ENCODE assay signal across 8 mouse cellular contexts in the genomic region with DNA sequence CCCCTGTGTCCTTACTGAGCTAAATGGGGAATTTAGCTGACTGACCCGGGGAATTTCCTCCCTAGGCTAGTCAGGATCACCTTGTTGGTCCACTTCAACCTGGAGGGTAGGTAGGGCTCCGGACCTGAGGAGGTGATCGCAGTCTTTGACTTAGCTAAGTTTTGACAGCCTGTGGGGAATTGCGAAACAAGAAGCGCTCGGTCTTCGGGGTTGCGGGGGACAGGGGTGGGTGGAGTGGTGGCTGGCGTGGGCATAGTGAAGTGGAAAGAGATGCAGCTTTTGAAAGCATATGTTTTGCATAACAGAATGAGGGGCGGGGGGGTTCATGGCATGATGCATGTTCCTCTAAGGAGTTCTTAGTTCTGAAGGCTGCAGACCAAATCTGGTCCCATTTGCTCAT. TPM values are rescaled to one million over a fixed set of nuclear protein-coding genes. Genes with fewer than 3 reads are reported as not detected.
DNase-seq lines count a peak whose midpoint lies in the region; ATAC-seq lines count a peak whose summit lies in the region.

No protein-coding gene starts in this region.

- DNase-seq in CD4-positive, CD25-positive, alpha-beta regulatory T cell, adult 2 months (ENCODE audit: low read depth, low spot score), result peak; percentile 28
- peak; percentile 27 for DNase-seq in 3134 (ENCODE audit: extremely low read depth, insufficient read length, low spot score)
- DNase-seq in embryonic facial prominence, embryonic 14.5 days (ENCODE audit: low spot score), result peak; percentile 12
- no peak for DNase-seq in hindbrain, embryonic 14.5 days (ENCODE audit: low spot score)
- DNase-seq in spleen, postnatal 36 days (ENCODE audit: low spot score in 2 of 2), result peak; percentile 28 to 45
- no peak for DNase-seq in right cerebral cortex, postnatal 14 days

- ATAC-seq in CD4-positive, CD25-positive, alpha-beta regulatory T cell, adult 4 months, result no peak
- ATAC-seq in embryonic facial prominence, embryonic 14.5 days (ENCODE audit: low read depth), result no peak
- ATAC-seq in hindbrain, embryonic 14.5 days (ENCODE audit: low FRiP score), result no peak
- ATAC-seq in lung, embryonic 16.5 days (ENCODE audit: low read depth), result peak; percentile 2; the same call in 1 of the 2 replicates

- H3K36me3 ChIP-seq in embryonic facial prominence, embryonic 14.5 days (ENCODE audit: control insufficient read depth, insufficient read depth, low read length), result peaks cover 28% of the 10 kb centered on the region
- H3K36me3 ChIP-seq in hindbrain, embryonic 14.5 days (replicated peaks; ENCODE audit: control insufficient read depth, insufficient read depth), result peaks cover 11% of the 10 kb centered on the region; the same call in 1 of the 2 replicates
- peaks cover 16% of the 10 kb centered on the region for H3K36me3 ChIP-seq in lung, embryonic 16.5 days (ENCODE audit: control insufficient read depth, insufficient read depth, low read length)

- H3K9ac ChIP-seq in embryonic facial prominence, embryonic 14.5 days (ENCODE audit: low read depth, low read length), result peak overlapping the region; percentile 73
- peak overlapping the region; percentile 73 for H3K9ac ChIP-seq in hindbrain, embryonic 14.5 days
- peak overlapping the region; percentile 84 for H3K9ac ChIP-seq in lung, embryonic 16.5 days (ENCODE audit: low read length)

- H3K4me1 ChIP-seq in embryonic facial prominence, embryonic 14.5 days (ENCODE audit: control insufficient read depth, insufficient read depth, low read length), result no peaks in the 10 kb centered on the region
- peaks cover 7% of the 10 kb centered on the region for H3K4me1 ChIP-seq in hindbrain, embryonic 14.5 days (replicated peaks; ENCODE audit: control insufficient read depth, insufficient read depth, low read length)
- peaks cover 7% of the 10 kb centered on the region for H3K4me1 ChIP-seq in lung, embryonic 16.5 days (replicated peaks; ENCODE audit: control insufficient read depth, insufficient read depth, low read length)

- no peaks in the 10 kb centered on the region for H3K27me3 ChIP-seq in embryonic facial prominence, embryonic 14.5 days (replicated peaks; ENCODE audit: control insufficient read depth, insufficient read depth, low read length)
- H3K27me3 ChIP-seq in hindbrain, embryonic 14.5 days (ENCODE audit: control insufficient read depth, insufficient read depth, low read length), result no peaks in the 10 kb centered on the region
- no peaks in the 10 kb centered on the region for H3K27me3 ChIP-seq in lung, embryonic 16.5 days (ENCODE audit: control insufficient read depth, insufficient read depth, low read depth, low read length)

- peak overlapping the region; percentile 77; the same call in 1 of the 2 replicates for H3K27ac ChIP-seq in embryonic facial prominence, embryonic 14.5 days (replicated peaks; ENCODE audit: low read depth, low read length)
- no peak overlapping the region for H3K27ac ChIP-seq in hindbrain, embryonic 14.5 days
- peak overlapping the region; percentile 87 for H3K27ac ChIP-seq in lung, embryonic 16.5 days (ENCODE audit: low read length)

- H3K4me2 ChIP-seq in embryonic facial prominence, embryonic 14.5 days (ENCODE audit: low read depth, low read length), result peak overlapping the region; percentile 83
- H3K4me2 ChIP-seq in hindbrain, embryonic 14.5 days (replicated peaks), result peak overlapping the region; percentile 69
- peak overlapping the region; percentile 94 for H3K4me2 ChIP-seq in lung, embryonic 16.5 days (ENCODE audit: low read depth, low read length)

- 2% methylated on average over 10 of the region's 10 CpGs for WGBS in embryonic facial prominence, embryonic 14.5 days
- WGBS in hindbrain, embryonic 14.5 days, result 4% methylated on average over 10 of the region's 10 CpGs
- under 1% methylated on average over 10 of the region's 10 CpGs for WGBS in lung, embryonic 16.5 days

- H3K4me3 ChIP-seq in embryonic facial prominence, embryonic 14.5 days (ENCODE audit: low read depth, low read length), result peak overlapping the region; percentile 61
- H3K4me3 ChIP-seq in hindbrain, embryonic 14.5 days (replicated peaks; ENCODE audit: low read length), result peak overlapping the region; percentile 69
- peak overlapping the region; percentile 81 for H3K4me3 ChIP-seq in lung, embryonic 16.5 days (ENCODE audit: low read length)

- H3K9me3 ChIP-seq in embryonic facial prominence, embryonic 14.5 days (ENCODE audit: control insufficient read depth, low read length), result no peaks in the 10 kb centered on the region
- H3K9me3 ChIP-seq in hindbrain, embryonic 14.5 days (ENCODE audit: control insufficient read depth, low read length), result no peaks in the 10 kb centered on the region
- no peaks in the 10 kb centered on the region for H3K9me3 ChIP-seq in lung, embryonic 16.5 days (ENCODE audit: control insufficient read depth, low read length)

RNA-seq across cellular contexts. Expression of gene Cln5, which starts 0.8 kb away (rescaled TPM):
- 10 to 100 TPM; 16.4 to 19.2 TPM for polyA plus RNA-seq in CD4-positive, CD25-positive, alpha-beta regulatory T cell, adult 4 months (2017; shearing (Covaris generic))
- 34.3 and 34.9 TPM in 2 replicates for polyA plus RNA-seq in embryonic facial prominence, embryonic 14.5 days (2014; fragmentation: Nextera tagmentation; extraction: Ambion mirVana)
- 14.7 and 17.0 TPM in 2 replicates for polyA plus RNA-seq in hindbrain, embryonic 14.5 days (2014; fragmentation: Nextera tagmentation; extraction: Ambion mirVana)
- polyA plus RNA-seq in lung, embryonic 16.5 days (2015; fragmentation: Nextera tagmentation; extraction: Ambion mirVana), result 30.2 and 32.5 TPM in 2 replicates

RNA-seq across cellular contexts. Expression of gene Acod1, which starts 24.0 kb away (rescaled TPM):
- polyA plus RNA-seq in CD4-positive, CD25-positive, alpha-beta regulatory T cell, adult 4 months (2017; shearing (Covaris generic)), result under 1 TPM; 0.16 to 0.23 TPM
- 0.06 TPM in 1 of 2 replicates, not detected in the other for polyA plus RNA-seq in embryonic facial prominence, embryonic 14.5 days (2014; fragmentation: Nextera tagmentation; extraction: Ambion mirVana)
- not detected in 2 replicates for polyA plus RNA-seq in hindbrain, embryonic 14.5 days (2014; fragmentation: Nextera tagmentation; extraction: Ambion mirVana)
- not detected in 2 replicates for polyA plus RNA-seq in lung, embryonic 16.5 days (2015; fragmentation: Nextera tagmentation; extraction: Ambion mirVana)

RNA-seq across cellular contexts. Expression of gene Fbxl3, which starts 28.6 kb away (rescaled TPM):
- polyA plus RNA-seq in CD4-positive, CD25-positive, alpha-beta regulatory T cell, adult 4 months (2017; shearing (Covaris generic)), result 10 to 100 TPM; 29.5 to 34.3 TPM
- 34.1 and 35.0 TPM in 2 replicates for polyA plus RNA-seq in embryonic facial prominence, embryonic 14.5 days (2014; fragmentation: Nextera tagmentation; extraction: Ambion mirVana)
- polyA plus RNA-seq in hindbrain, embryonic 14.5 days (2014; fragmentation: Nextera tagmentation; extraction: Ambion mirVana), result 34.5 and 36.2 TPM in 2 replicates
- polyA plus RNA-seq in lung, embryonic 16.5 days (2015; fragmentation: Nextera tagmentation; extraction: Ambion mirVana), result 22.6 and 24.7 TPM in 2 replicates

Comparison
In these comparisons a context has a peak if more than half of its experiments do, and no peak if none do; other contexts are left out.
1. DNase-seq: peak in CD4-positive, CD25-positive, alpha-beta regulatory T cell, adult 2 months (single experiment), 3134 (single experiment), embryonic facial prominence, embryonic 14.5 days (single experiment) and spleen, postnatal 36 days (2 of 2); none in hindbrain, embryonic 14.5 days (single experiment) and right cerebral cortex, postnatal 14 days (single experiment).
2. Peak in every context shown above with its lines, with median percentiles within 50 percentile points of each other: H3K4me2 ChIP-seq, H3K4me3 ChIP-seq and H3K9ac ChIP-seq.